Mouse (Mus musculus) olfactory bulb, adult 2 months (tissue): ENCODE measurements around the gene 4932414N04Rik. TPM values are rescaled to one million over a fixed set of nuclear protein-coding genes. Genes with fewer than 3 reads are reported as not detected.
"Not testable (repeated sequence)": the region's sequence is repeated elsewhere in the genome, so short reads cannot be mapped to it uniquely, and the experiment has no call there.

ENCODE experiments used
- H3K27ac ChIP-seq: fragments of 200-500 bp; 2 replicates; pipeline ENCODE4 v1.5.1; 2012; ENCODE audit warnings: low read depth, low read length; ENCODE audit not compliant: insufficient read depth
- H3K4me1 ChIP-seq: fragments of 200-500 bp; 2 replicates; pipeline ENCODE4 v1.6.1; 2012; ENCODE audit warnings: low read length; ENCODE audit not compliant: control insufficient read depth, insufficient read depth
- H3K4me3 ChIP-seq: fragments of 200-500 bp; 2 replicates; pipeline ENCODE4 v1.5.1; 2012; ENCODE audit warnings: mild to moderate bottlenecking, low read depth, low read length, moderate library complexity; ENCODE audit not compliant: insufficient read depth
- CTCF ChIP-seq: fragments of 200-500 bp; IDR thresholded peaks from 2 replicates; pipeline ENCODE4 v1.5.1; 2012; ENCODE audit warnings: low read depth, mild to moderate bottlenecking, low read length, moderate library complexity; ENCODE audit not compliant: insufficient read depth
- POLR2A ChIP-seq: fragments of 200-500 bp; IDR thresholded peaks from 2 replicates; pipeline ENCODE4 v1.6.1; 2012; ENCODE audit warnings: mild to moderate bottlenecking, low read depth, low read length, moderate library complexity; ENCODE audit not compliant: insufficient read depth
- WGBS: fragments of 180-500 bp; shearing (Covaris S2); methylation state at CpG from one replicate; pipeline ENCODE4 v1.1.7; 2018; 5-methylcytosine and 5-hydroxymethylcytosine counted together
- polyA plus RNA-seq: library from polyadenylated mRNA; stranded (reverse); fragments of >200 nt; gene quantifications from 2 replicates; pipeline ENCODE4 v1.2.4, GENCODE M21; 2012; ENCODE audit warnings: low replicate concordance; ENCODE audit not compliant: missing spikeins, insufficient read depth, insufficient read length

Gene 4932414N04Rik
- polyA plus RNA-seq, 1 experiment: not detected

GRCm38 (mm10) chr2:68782268-68783132, 126.2 kb downstream of the 4932414N04Rik start:
- H3K4me3 ChIP-seq: peak overlapping the region; percentile 21
- WGBS: 23% methylated on average over 16 of the region's 16 CpGs
- TF ChIP-seq POLR2A (no peak), CTCF (no peak)

GRCm38 (mm10) chr2:68783664-68784063, 127.4 kb downstream of the 4932414N04Rik start:
- not testable (repeated sequence) for H3K4me1 ChIP-seq, H3K4me3 ChIP-seq, H3K27ac ChIP-seq
- WGBS: 90% methylated on average over 8 of the region's 8 CpGs

More at GRCm38 (mm10) chr2:68782268-68783132, 126.2 kb downstream of the 4932414N04Rik start:
- Histone ChIP-seq H3K4me1 (peaks cover 2% of the 10 kb centered on the region; the same call in 1 of the 2 replicates), H3K27ac (peak overlapping the region; percentile 86)

GRCm38 (mm10) chr2:68784710-68785427, 128.6 kb downstream of the 4932414N04Rik start:
- Histone ChIP-seq H3K27ac (no peak overlapping the region), H3K4me1 (peaks cover 2% of the 10 kb centered on the region; the same call in 1 of the 2 replicates), H3K4me3 (no peak overlapping the region)
- TF ChIP-seq POLR2A (no peak), CTCF (peak; percentile 83)
- 38% methylated on average over 5 of the region's 5 CpGs for WGBS

DNA sequence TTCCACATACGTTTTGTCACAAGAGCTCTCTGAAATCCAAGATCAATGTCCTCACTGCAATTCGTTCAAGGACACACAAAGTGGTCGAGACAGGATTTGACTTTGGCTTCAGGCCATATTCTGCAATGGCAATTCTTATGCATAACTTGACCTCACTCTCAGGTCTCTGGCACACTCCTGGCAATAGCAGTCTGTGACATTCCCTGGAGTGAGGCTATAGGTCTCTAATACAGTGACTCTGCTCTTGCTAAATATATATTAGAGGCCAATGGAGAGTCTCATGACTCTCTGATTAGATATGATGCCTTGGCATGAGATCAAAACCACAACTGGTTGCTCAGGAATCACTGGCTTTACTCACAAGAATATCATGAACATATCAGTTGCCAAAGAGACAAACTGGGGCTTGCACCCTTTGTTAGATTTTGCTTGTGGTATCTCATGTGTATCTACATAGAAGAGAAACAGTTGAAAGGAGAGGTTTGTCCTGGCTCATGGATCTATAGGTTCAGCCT, 130.9 kb downstream of the 4932414N04Rik start:
- peaks cover 2% of the 10 kb centered on the region; the same call in 1 of the 2 replicates for H3K4me1 ChIP-seq
- no peak overlapping the region for H3K4me3 ChIP-seq
- WGBS: 65% methylated on average over 3 of the region's 3 CpGs
- H3K27ac ChIP-seq: no peak overlapping the region
- TF ChIP-seq POLR2A (no peak), CTCF (no peak)

- 87% methylated on average over 5 of the region's 5 CpGs for WGBS
- H3K27ac ChIP-seq: no peak overlapping the region
- no peaks in the 10 kb centered on the region for H3K4me1 ChIP-seq
- TF ChIP-seq POLR2A: no peak
- no peak for TF ChIP-seq CTCF
- H3K4me3 ChIP-seq: no peak overlapping the region
These were observed 136.0 kb downstream of the 4932414N04Rik start for GRCm38 (mm10) chr2:68792296-68792695.

GRCm38 (mm10) chr2:68793472-68793871, 137.2 kb downstream of the 4932414N04Rik start:
- no peak for TF ChIP-seq CTCF
- no peak overlapping the region for H3K27ac ChIP-seq
- WGBS: 54% methylated on average over 1 of the region's 1 CpGs
- H3K4me1 ChIP-seq: no peaks in the 10 kb centered on the region
- no peak overlapping the region for H3K4me3 ChIP-seq

- Histone ChIP-seq H3K4me3 (no peak overlapping the region), H3K4me1 (no peaks in the 10 kb centered on the region), H3K27ac (no peak overlapping the region)
- TF ChIP-seq POLR2A (no peak), CTCF (no peak)
- WGBS: 64% methylated on average over 5 of the region's 5 CpGs
These were observed 137.9 kb downstream of the 4932414N04Rik start for GRCm38 (mm10) chr2:68794181-68794580.

GRCm38 (mm10) chr2:68794616-68795015, 138.3 kb downstream of the 4932414N04Rik start:
- H3K4me3 ChIP-seq: no peak overlapping the region
- H3K27ac ChIP-seq: no peak overlapping the region
- no peak for TF ChIP-seq POLR2A
- no peaks in the 10 kb centered on the region for H3K4me1 ChIP-seq
- 47% methylated on average over 9 of the region's 9 CpGs for WGBS

DNA sequence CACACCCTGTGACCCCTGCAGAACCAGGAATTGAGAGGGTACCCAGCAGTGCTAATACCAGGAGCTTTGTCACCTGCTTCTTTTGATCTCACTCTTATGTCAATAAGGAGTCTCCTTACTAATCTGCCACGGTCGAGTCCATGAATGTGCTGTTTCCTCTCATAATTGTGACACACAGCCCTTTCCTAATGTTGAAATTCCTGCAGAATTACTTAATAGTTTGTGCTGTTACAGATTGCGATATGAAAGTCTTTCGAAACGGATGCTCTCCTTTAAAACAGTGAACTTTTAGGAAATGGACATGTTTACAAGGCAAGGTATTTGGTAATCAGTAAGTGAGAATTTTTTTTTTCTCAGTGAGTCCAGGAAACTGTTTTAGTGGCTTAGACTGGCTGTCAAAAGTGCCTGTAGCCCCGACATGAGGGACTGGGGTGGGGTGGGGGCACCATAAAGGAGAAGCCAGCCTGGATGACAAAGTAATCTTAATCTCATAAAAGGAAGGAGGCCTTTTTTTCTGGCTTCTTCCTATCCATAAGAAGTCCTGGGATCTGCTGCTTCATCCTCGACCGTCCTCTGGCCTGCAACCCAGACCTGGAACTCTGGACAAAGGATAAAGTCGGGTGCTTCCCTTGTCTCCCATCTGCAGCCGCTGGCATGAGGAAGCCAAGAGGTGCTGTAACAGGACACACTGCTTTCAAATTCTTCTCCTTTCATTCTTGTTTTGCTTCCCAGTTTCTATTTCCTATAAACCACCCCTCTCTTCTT, 139.9 kb downstream of the 4932414N04Rik start:
- Histone ChIP-seq H3K4me3 (no peak overlapping the region), H3K27ac (no peak overlapping the region), H3K4me1 (peaks cover 2% of the 10 kb centered on the region; the same call in 1 of the 2 replicates)
- TF ChIP-seq CTCF (no peak), POLR2A (no peak)
- WGBS: 89% methylated on average over 10 of the region's 10 CpGs
